Mouse (Mus musculus): Measurements from ENCODE around the gene Ifi47. TPM values are rescaled to one million over a fixed set of nuclear protein-coding genes. Genes with fewer than 3 reads are reported as not detected.

Gene Ifi47
- polyA plus RNA-seq, 1 experiment from 2014 or later, result 1.4 TPM

DNA sequence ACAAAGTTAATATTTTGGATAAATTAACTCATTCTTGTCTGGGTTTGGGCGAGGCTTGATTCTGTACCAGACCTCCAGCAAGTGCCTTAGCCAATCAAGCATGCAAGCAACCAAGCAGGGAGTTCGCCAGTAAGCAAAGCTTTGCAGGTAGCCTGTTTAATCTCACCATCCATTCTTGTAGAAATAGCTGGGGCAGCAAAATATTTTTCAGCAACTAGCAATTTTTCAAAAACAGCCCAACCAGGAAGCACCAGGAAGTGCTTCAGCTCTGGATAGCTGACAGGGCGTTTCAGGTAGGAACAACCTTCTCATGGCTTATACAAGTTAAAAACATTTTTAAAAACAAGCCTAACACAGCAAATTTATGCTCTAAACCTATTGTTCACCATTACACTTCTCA, 5.5 kb downstream of the Ifi47 start:
- no peaks in the 10 kb centered on the region for H3K27me3 ChIP-seq
- H3K9ac ChIP-seq, result no peak overlapping the region
- no peak overlapping the region for H3K4me3 ChIP-seq
- H3K27ac ChIP-seq, result no peak overlapping the region
- no peaks in the 10 kb centered on the region for H3K36me3 ChIP-seq
- no peak for ATAC-seq (ENCODE audit: insufficient number of reproducible peaks, low FRiP score, low TSS enrichment, low read depth)
- H3K9me3 ChIP-seq, result no peaks in the 10 kb centered on the region
- no peak overlapping the region for H3K4me2 ChIP-seq
- H3K4me1 ChIP-seq, result no peaks in the 10 kb centered on the region
- WGBS, result 74% methylated on average over 3 of the region's 3 CpGs

DNA sequence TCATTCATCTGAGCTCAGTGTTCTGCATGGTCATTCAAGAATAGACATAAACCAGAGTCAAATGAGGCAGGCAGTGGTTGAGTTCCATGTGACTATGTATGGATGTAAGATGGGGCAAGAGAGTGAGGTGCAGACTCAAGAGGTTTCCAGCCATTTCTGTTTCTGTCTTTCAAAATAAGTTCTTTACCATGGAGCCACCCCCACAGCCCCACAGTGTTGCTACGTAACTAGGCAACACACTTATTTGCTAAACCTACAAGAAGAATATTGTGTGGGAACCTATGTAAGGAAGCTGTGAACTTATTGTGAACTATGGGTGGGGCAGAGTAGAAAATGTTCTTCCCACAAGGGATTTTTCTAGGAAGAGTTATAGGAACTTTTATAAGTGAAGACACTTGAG, 6.8 kb downstream of the Ifi47 start:
- H3K27ac ChIP-seq, result no peak overlapping the region
- no peaks in the 10 kb centered on the region for H3K27me3 ChIP-seq
- no peak overlapping the region for H3K4me3 ChIP-seq
- WGBS, result 91% methylated on average over 1 of the region's 1 CpGs
- H3K4me2 ChIP-seq, result no peak overlapping the region
- peaks cover 1% of the 10 kb centered on the region; the same call in 1 of the 2 replicates for H3K4me1 ChIP-seq
- no peak overlapping the region for H3K9ac ChIP-seq
- no peak for ATAC-seq (ENCODE audit: insufficient number of reproducible peaks, low FRiP score, low TSS enrichment, low read depth)
- H3K36me3 ChIP-seq, result no peaks in the 10 kb centered on the region
- H3K9me3 ChIP-seq, result no peaks in the 10 kb centered on the region

DNA sequence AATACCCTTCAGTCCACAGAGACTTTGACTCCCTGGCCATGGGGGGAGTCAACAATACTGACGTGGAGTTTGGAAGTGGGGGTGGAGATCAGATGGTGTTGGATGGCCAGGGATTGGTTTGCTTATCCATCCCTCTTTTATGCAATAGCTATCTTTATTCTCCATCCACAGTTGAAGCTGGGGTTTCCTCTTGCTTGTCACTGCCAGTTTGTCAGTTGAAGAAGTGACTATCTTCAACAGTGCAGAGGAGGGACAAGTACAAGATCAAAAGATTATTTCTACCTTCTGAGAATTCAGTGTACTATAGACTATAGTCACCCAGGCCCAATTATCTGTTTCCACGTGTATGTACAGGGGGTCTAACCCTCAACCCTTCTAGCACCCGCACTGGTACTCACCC, 7.4 kb downstream of the Ifi47 start:
- Histone ChIP-seq H3K27ac (no peak overlapping the region), H3K36me3 (no peaks in the 10 kb centered on the region), H3K4me1 (peaks cover 4% of the 10 kb centered on the region; the same call in 1 of the 2 replicates), H3K4me2 (no peak overlapping the region), H3K4me3 (no peak overlapping the region), H3K9me3 (no peaks in the 10 kb centered on the region), H3K9ac (no peak overlapping the region), H3K27me3 (no peaks in the 10 kb centered on the region)
- whole genome bisulfite sequencing, result 67% methylated on average over 3 of the region's 3 CpGs
- no peak; the same call in 1 of the 2 replicates for ATAC-seq (ENCODE audit: insufficient number of reproducible peaks, low FRiP score, low TSS enrichment, low read depth)

DNA sequence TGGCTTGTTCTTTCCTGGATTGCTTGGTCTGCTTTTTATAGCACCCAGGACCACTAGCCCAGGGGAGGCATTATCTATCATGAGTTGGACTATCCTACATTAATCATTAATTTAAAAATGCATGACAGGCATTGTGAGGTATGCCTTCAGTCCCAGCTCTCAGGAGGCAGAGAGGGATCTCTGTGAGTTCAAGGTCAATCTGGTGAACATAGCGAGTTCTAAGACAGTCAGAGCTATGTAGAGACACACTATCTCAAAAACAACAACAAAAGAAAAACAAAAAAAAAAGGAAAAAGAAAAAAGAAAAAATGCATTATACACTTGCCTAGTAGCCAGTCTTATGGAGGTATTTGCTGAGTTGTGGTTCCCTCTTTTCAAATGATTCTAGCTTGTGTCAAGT, 8.0 kb downstream of the Ifi47 start:
- H3K36me3 ChIP-seq, result no peaks in the 10 kb centered on the region
- H3K4me1 ChIP-seq, result peaks cover 4% of the 10 kb centered on the region; the same call in 1 of the 2 replicates
- no peaks in the 10 kb centered on the region for H3K9me3 ChIP-seq
- 78% methylated on average over 1 of the region's 1 CpGs for WGBS
- no peak overlapping the region for H3K9ac ChIP-seq
- no peak overlapping the region for H3K4me3 ChIP-seq
- H3K27ac ChIP-seq, result no peak overlapping the region
- H3K27me3 ChIP-seq, result no peaks in the 10 kb centered on the region
- no peak for ATAC-seq (ENCODE audit: insufficient number of reproducible peaks, low FRiP score, low TSS enrichment, low read depth)
- no peak overlapping the region for H3K4me2 ChIP-seq

DNA sequence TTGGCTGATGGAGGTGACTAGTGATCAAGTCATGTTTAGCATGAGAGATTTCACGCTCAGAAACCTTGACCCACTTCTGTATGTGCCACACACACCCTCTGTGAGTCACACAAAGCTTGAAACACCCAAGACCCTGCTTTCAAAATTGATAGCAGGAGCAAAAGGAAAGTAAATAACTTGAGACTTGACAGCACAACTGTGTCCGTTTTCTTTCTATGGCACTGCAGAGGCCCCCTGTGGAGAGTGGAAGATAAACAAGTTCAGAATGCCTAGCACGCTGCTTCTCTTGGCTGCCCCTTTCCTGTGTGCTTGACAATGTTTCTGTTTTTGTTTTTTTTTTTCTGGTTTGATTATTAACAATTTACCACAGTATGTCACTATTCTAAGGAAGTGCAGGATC, 8.5 kb downstream of the Ifi47 start:
- ATAC-seq (ENCODE audit: insufficient number of reproducible peaks, low FRiP score, low TSS enrichment, low read depth), result no peak
- Histone ChIP-seq H3K27me3 (no peaks in the 10 kb centered on the region), H3K4me2 (no peak overlapping the region), H3K36me3 (no peaks in the 10 kb centered on the region), H3K4me1 (peaks cover 4% of the 10 kb centered on the region; the same call in 1 of the 2 replicates), H3K9me3 (no peaks in the 10 kb centered on the region), H3K4me3 (no peak overlapping the region), H3K9ac (no peak overlapping the region), H3K27ac (no peak overlapping the region)
- 46% methylated on average over 3 of the region's 3 CpGs for WGBS

DNA sequence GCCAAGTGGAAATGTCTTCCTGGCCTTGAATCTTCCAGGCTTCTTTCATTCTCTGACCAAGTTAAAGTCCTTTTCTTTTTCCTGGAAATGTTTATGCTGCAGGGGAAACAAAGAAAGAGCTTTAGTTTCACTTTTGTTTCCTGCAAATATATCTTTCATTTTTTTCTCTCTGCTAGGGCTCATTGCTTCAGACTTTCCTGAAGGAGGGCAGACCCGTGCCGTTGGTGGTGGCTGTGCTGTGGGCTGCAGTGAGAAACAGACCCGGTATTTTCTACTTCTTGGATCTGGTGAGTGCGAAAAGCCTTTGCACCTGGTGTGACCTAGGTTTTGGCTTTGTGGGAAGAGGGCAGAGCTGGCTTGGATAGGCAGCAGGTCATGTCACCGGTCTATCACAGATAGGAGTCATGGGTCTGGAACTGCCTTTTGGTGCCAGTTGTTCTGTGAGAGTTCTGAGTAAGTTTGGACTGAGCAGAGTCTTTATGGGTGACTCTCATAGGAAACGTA, 10.5 kb downstream of the Ifi47 start:
- H3K9me3 ChIP-seq, result no peaks in the 10 kb centered on the region
- no peak overlapping the region for H3K4me2 ChIP-seq
- H3K4me1 ChIP-seq, result peaks cover 4% of the 10 kb centered on the region; the same call in 1 of the 2 replicates
- H3K36me3 ChIP-seq, result no peaks in the 10 kb centered on the region
- H3K27ac ChIP-seq, result no peak overlapping the region; the same call in 1 of the 2 replicates
- 74% methylated on average over 6 of the region's 6 CpGs for WGBS
- H3K4me3 ChIP-seq, result no peak overlapping the region
- no peaks in the 10 kb centered on the region for H3K27me3 ChIP-seq
- no peak overlapping the region for H3K9ac ChIP-seq
- no peak for ATAC-seq (ENCODE audit: insufficient number of reproducible peaks, low FRiP score, low TSS enrichment, low read depth)

DNA sequence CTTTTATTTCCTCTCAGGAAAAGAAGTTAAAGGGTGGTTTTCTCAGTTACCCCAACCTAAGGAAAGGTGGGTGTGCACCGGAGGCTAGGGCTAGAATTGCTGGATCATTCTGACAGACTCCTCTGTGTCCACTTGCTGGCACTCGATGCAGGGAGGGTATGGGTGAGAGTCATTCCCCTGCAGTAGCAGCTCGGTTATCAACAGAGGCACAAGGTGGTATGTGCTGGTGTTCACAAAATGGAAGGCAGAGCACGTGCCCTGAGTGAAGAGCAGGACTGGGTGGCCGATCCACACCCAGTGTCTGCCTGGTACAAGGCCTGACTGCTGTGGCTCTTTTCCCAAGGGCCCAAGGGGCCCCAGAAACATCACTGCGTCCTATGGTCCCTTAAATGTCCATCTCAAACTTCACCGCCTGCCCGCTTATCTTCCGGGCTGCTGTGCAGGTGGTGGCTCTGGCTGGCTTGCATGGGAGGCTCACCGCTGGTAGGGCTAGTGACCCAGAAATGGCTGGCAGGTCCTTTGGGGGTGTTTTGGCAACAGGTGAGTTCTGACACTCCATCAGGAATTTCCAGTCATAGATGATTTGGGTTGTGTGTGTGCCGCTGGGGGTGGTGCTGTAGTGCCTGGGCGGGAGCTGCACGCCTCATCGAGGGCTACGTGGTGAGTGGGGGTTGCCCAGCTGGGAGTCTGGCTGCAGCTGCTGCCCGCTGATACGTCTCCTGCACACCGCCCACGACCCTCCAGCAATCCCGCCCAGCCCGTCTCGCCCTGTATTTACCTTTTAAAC, 11.6 kb downstream of the Ifi47 start:
- Histone ChIP-seq H3K4me1 (peaks cover 4% of the 10 kb centered on the region; the same call in 1 of the 2 replicates), H3K4me3 (no peak overlapping the region), H3K36me3 (no peaks in the 10 kb centered on the region), H3K4me2 (0 out of 2 replicates have a peak overlapping the region, but pooled peaks have one; percentile 12), H3K27me3 (no peaks in the 10 kb centered on the region), H3K27ac (no peak overlapping the region), H3K9me3 (no peaks in the 10 kb centered on the region), H3K9ac (no peak overlapping the region)
- 46% methylated on average over 22 of the region's 22 CpGs for WGBS
- no peak for ATAC-seq (ENCODE audit: insufficient number of reproducible peaks, low FRiP score, low TSS enrichment, low read depth)

DNA sequence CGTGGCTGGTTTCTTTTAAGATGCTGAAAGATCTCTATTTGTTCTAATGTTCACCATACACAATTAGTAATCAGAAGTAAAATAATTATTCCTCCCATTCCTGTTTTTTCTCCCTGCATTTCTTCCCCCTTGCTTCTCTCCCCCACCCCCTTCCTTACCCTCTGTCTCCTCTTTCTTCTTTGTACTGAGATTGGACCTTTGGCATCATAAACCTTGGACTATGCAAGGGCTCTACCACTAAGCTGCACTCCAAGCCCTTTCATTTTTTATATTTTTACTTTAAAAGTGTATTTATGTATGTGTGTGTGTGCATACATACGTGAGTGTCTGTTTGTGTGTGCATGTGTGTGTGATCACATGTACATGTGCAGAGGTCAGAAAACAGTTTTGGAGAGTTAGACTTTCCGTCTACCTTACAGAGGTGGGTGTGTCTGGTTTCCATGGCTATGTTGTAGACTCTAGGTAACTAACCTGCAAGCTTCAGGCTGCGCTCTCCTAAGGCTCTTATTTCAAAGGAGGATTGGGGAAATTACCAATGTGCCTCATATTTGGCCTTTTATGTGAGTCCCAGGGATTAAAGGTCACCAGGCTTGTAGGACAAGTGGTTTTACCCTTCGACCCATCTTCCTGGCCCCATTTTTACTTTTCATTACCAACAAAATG, 12.7 kb downstream of the Ifi47 start:
- no peak overlapping the region for H3K9ac ChIP-seq
- ATAC-seq (ENCODE audit: insufficient number of reproducible peaks, low FRiP score, low TSS enrichment, low read depth), result no peak
- H3K27me3 ChIP-seq, result no peaks in the 10 kb centered on the region
- no peaks in the 10 kb centered on the region for H3K9me3 ChIP-seq
- no peaks in the 10 kb centered on the region for H3K36me3 ChIP-seq
- H3K27ac ChIP-seq, result no peak overlapping the region
- H3K4me2 ChIP-seq, result no peak overlapping the region
- H3K4me1 ChIP-seq, result peaks cover 4% of the 10 kb centered on the region; the same call in 1 of the 2 replicates
- H3K4me3 ChIP-seq, result no peak overlapping the region
- WGBS, result 81% methylated on average over 5 of the region's 5 CpGs

DNA sequence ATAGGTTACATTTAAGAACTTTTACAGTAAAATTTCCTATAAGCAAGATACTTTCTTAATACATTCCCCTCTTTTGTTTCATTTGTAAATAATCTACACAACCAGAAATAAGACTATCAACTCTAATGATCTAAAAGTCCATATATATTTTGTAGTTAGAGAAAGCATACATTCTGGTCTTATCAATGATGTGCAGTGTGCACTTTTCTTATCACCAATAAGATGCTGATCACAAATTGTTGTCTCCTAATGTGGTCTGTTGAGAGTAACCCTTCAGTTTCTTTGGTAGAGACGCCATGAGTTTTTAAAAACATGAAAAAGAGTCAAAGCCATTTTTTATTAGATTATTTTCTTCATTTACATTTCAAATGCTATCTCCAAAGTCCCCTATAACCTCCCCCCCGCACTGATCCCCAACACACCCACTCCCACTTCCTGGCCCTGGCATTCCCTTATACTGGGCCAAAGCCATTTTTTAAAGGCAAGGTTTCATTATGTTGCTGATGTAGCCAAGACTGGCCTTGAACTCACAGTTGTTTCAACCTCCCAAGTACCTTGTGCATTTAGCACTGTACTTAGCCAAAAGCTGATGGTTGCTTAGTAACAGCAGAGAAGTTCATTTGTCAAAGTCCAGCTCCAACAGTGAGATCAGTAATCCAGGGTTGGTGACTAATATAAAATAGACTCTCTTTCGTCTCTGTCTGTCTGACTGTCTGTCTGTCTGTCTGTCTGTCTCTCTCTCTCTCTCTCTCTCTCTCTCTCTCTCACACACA, 13.5 kb downstream of the Ifi47 start:
- no peak for ATAC-seq (ENCODE audit: insufficient number of reproducible peaks, low FRiP score, low TSS enrichment, low read depth)
- H3K4me2 ChIP-seq, result no peak overlapping the region
- H3K27ac ChIP-seq, result no peak overlapping the region
- WGBS, result 85% methylated on average over 3 of the region's 3 CpGs
- H3K27me3 ChIP-seq, result no peaks in the 10 kb centered on the region
- H3K36me3 ChIP-seq, result no peaks in the 10 kb centered on the region
- no peak overlapping the region for H3K9ac ChIP-seq
- H3K4me3 ChIP-seq, result no peak overlapping the region
- peaks cover 4% of the 10 kb centered on the region; the same call in 1 of the 2 replicates for H3K4me1 ChIP-seq
- no peaks in the 10 kb centered on the region for H3K9me3 ChIP-seq

DNA sequence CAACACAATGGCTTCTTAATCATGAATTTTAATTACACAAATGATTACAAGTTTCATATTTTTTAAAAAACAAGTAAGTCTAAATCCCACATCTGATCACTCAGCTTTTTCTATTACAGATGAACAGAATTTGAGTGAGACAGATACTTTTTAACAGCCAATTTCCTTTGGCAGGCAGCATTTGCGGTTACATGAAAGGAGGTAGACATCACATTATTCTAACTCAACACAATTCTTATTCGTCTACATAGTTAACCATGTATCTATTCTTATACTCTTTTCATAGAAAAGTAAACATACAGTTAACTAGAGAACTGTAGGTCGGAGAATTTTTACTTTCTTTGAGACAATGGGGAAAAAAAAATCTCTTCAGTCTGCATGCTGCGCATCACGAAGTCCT, 14.2 kb downstream of the Ifi47 start:
- H3K36me3 ChIP-seq, result no peaks in the 10 kb centered on the region
- WGBS, result 84% methylated on average over 5 of the region's 5 CpGs

DNA sequence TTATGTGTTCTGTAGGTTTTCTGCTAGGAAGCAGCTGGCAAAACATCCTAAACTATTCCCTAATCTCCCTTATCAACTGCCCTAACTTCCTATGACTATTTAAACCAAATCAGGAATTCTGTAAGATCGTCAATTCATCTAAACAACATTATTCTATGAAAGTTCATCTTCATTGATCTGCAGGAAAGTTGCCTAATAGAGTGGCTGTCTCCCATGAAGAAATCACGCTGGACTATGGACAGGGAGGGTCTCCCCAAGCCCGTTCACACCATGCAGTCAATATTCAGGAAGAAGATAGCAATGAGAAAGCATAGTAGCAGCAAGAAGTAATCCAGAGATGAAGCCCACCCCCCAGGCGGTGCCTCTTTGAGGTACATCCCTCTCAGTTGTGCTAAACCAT, 14.8 kb downstream of the Ifi47 start:
- no peak overlapping the region for H3K27ac ChIP-seq
- no peaks in the 10 kb centered on the region for H3K9me3 ChIP-seq
- no peaks in the 10 kb centered on the region for H3K27me3 ChIP-seq
- H3K4me1 ChIP-seq, result peaks cover 4% of the 10 kb centered on the region; the same call in 1 of the 2 replicates
- no peak for ATAC-seq (ENCODE audit: insufficient number of reproducible peaks, low FRiP score, low TSS enrichment, low read depth)
- H3K36me3 ChIP-seq, result no peaks in the 10 kb centered on the region
- H3K9ac ChIP-seq, result no peak overlapping the region
- no peak overlapping the region for H3K4me2 ChIP-seq
- 74% methylated on average over 4 of the region's 4 CpGs for WGBS
- no peak overlapping the region for H3K4me3 ChIP-seq

More for the DNA sequence above, 14.2 kb downstream of the Ifi47 start:
- Histone ChIP-seq H3K4me1 (peaks cover 4% of the 10 kb centered on the region; the same call in 1 of the 2 replicates), H3K9ac (no peak overlapping the region), H3K9me3 (no peaks in the 10 kb centered on the region), H3K27me3 (no peaks in the 10 kb centered on the region), H3K4me3 (no peak overlapping the region), H3K4me2 (no peak overlapping the region), H3K27ac (no peak overlapping the region)
- ATAC-seq (ENCODE audit: insufficient number of reproducible peaks, low FRiP score, low TSS enrichment, low read depth), result no peak
